Mouse (Mus musculus) embryonic facial prominence, embryonic 13.5 days (tissue): Measurements from ENCODE around the gene Ctr9. TPM values are rescaled to one million over a fixed set of nuclear protein-coding genes. Genes with fewer than 3 reads are reported as not detected.

Source experiments
- ATAC-seq: fragments of 200-750 bp; cut with Nextera tagmentation; 2 replicates; pipeline ENCODE4 v1.8.0; 2017; ENCODE audit warnings: low read depth; ENCODE audit not compliant: insufficient number of reproducible peaks, insufficient read depth, low FRiP score, low TSS enrichment
- H3K27ac ChIP-seq: fragments of 300-500 bp; sonication (generic); 2 replicates; pipeline ENCODE4 v1.5.1; 2015; ENCODE audit warnings: moderate library complexity, mild to moderate bottlenecking, inconsistent platforms
- H3K27me3 ChIP-seq: fragments of 300-500 bp; sonication (generic); 2 replicates; pipeline ENCODE4 v1.6.1; 2015; ENCODE audit warnings: mild to moderate bottlenecking, inconsistent platforms
- H3K36me3 ChIP-seq: fragments of 300-500 bp; sonication (generic); 2 replicates; pipeline ENCODE4 v1.6.1; 2015; ENCODE audit warnings: mild to moderate bottlenecking, inconsistent platforms
- H3K4me1 ChIP-seq: fragments of 300-500 bp; sonication (generic); 2 replicates; pipeline ENCODE4 v1.6.1; 2015; ENCODE audit warnings: inconsistent platforms
- H3K4me2 ChIP-seq: fragments of 300-500 bp; sonication (generic); 2 replicates; pipeline ENCODE4 v1.6.1; 2015; ENCODE audit warnings: moderate library complexity, mild to moderate bottlenecking, inconsistent platforms
- H3K4me3 ChIP-seq: fragments of 300-500 bp; sonication (generic); 2 replicates; pipeline ENCODE4 v1.5.1; 2015; ENCODE audit warnings: mild to moderate bottlenecking, inconsistent platforms
- H3K9ac ChIP-seq: fragments of 300-500 bp; sonication (generic); 2 replicates; pipeline ENCODE4 v1.6.1; 2015; ENCODE audit warnings: mild to moderate bottlenecking, inconsistent platforms
- H3K9me3 ChIP-seq: fragments of 300-500 bp; sonication (generic); 2 replicates; pipeline ENCODE4 v1.6.1; 2016; ENCODE audit warnings: inconsistent platforms
- WGBS: fragments of 180-500 bp; shearing (Covaris S2); methylation state at CpG from one replicate; pipeline ENCODE4 v1.1.7; 2015; ENCODE audit warnings: mixed read lengths; 5-methylcytosine and 5-hydroxymethylcytosine counted together
- polyA plus RNA-seq: library from polyadenylated mRNA; unstranded; fragments of >200 nt; fragmentation: Nextera tagmentation; extraction: Ambion mirVana; gene quantifications from 2 replicates; pipeline ENCODE4 v1.2.1, GENCODE M21; 2015

The Ctr9 gene
- polyA plus RNA-seq, 1 experiment from 2014 or later, result 82.4 TPM

GRCm38 (mm10) chr7:111049652-111050421 is 21.1 kb downstream of the Ctr9 start:
- no peak overlapping the region for H3K27ac ChIP-seq
- ATAC-seq, result no peak
- no peaks in the 10 kb centered on the region for H3K4me1 ChIP-seq
- 63% methylated on average over 6 of the region's 6 CpGs for WGBS
- H3K4me3 ChIP-seq, result no peak overlapping the region
- H3K9ac ChIP-seq, result no peak overlapping the region
- H3K36me3 ChIP-seq, result peaks cover 95% of the 10 kb centered on the region
- no peaks in the 10 kb centered on the region for H3K27me3 ChIP-seq
- no peaks in the 10 kb centered on the region for H3K9me3 ChIP-seq
- no peak overlapping the region for H3K4me2 ChIP-seq

GRCm38 (mm10) chr7:111055221-111055620 is 26.5 kb downstream of the Ctr9 start:
- peaks cover 6% of the 10 kb centered on the region; the same call in 1 of the 2 replicates for H3K4me1 ChIP-seq
- no peaks in the 10 kb centered on the region for H3K27me3 ChIP-seq
- H3K4me2 ChIP-seq, result no peak overlapping the region
- H3K36me3 ChIP-seq, result peaks cover 71% of the 10 kb centered on the region
- no peak overlapping the region for H3K9ac ChIP-seq
- no peak overlapping the region for H3K27ac ChIP-seq
- no peak for ATAC-seq
- no peaks in the 10 kb centered on the region for H3K9me3 ChIP-seq
- no peak overlapping the region for H3K4me3 ChIP-seq
- 93% methylated on average over 19 of the region's 19 CpGs for WGBS

GRCm38 (mm10) chr7:111055984-111056657 is 27.4 kb downstream of the Ctr9 start:
- Histone ChIP-seq H3K36me3 (peaks cover 62% of the 10 kb centered on the region), H3K4me2 (no peak overlapping the region), H3K9ac (no peak overlapping the region), H3K4me1 (peaks cover 6% of the 10 kb centered on the region; the same call in 1 of the 2 replicates), H3K27ac (no peak overlapping the region), H3K4me3 (no peak overlapping the region), H3K27me3 (no peaks in the 10 kb centered on the region), H3K9me3 (no peaks in the 10 kb centered on the region)
- no peak for ATAC-seq
- 54% methylated on average over 3 of the region's 3 CpGs for WGBS

GRCm38 (mm10) chr7:111059527-111059926 is 30.8 kb downstream of the Ctr9 start:
- no peak overlapping the region for H3K9ac ChIP-seq
- no peak overlapping the region for H3K27ac ChIP-seq
- H3K4me2 ChIP-seq, result no peak overlapping the region
- WGBS, result 25% methylated on average over 5 of the region's 5 CpGs
- ATAC-seq, result no peak
- H3K27me3 ChIP-seq, result no peaks in the 10 kb centered on the region
- H3K4me1 ChIP-seq, result peaks cover 6% of the 10 kb centered on the region; the same call in 1 of the 2 replicates
- H3K36me3 ChIP-seq, result peaks cover 28% of the 10 kb centered on the region
- H3K9me3 ChIP-seq, result no peaks in the 10 kb centered on the region
- no peak overlapping the region for H3K4me3 ChIP-seq

GRCm38 (mm10) chr7:111062971-111063370 is 34.2 kb downstream of the Ctr9 start:
- H3K9ac ChIP-seq, result no peak overlapping the region
- peaks cover 6% of the 10 kb centered on the region for H3K36me3 ChIP-seq
- WGBS, result 100% methylated on average over 1 of the region's 1 CpGs
- H3K4me3 ChIP-seq, result no peak overlapping the region
- peaks cover 5% of the 10 kb centered on the region for H3K9me3 ChIP-seq
- no peak overlapping the region for H3K27ac ChIP-seq
- no peaks in the 10 kb centered on the region for H3K27me3 ChIP-seq
- peaks cover 6% of the 10 kb centered on the region; the same call in 1 of the 2 replicates for H3K4me1 ChIP-seq
- H3K4me2 ChIP-seq, result no peak overlapping the region
- no peak for ATAC-seq

GRCm38 (mm10) chr7:111068181-111068580 is 39.4 kb downstream of the Ctr9 start:
- H3K4me3 ChIP-seq, result no peak overlapping the region
- peaks cover 57% of the 10 kb centered on the region for H3K36me3 ChIP-seq
- no peaks in the 10 kb centered on the region for H3K27me3 ChIP-seq
- no peaks in the 10 kb centered on the region for H3K4me1 ChIP-seq
- H3K9me3 ChIP-seq, result peaks cover 15% of the 10 kb centered on the region
- H3K27ac ChIP-seq, result no peak overlapping the region
- ATAC-seq, result no peak
- H3K4me2 ChIP-seq, result no peak overlapping the region
- 98% methylated on average over 3 of the region's 3 CpGs for WGBS
- H3K9ac ChIP-seq, result no peak overlapping the region

GRCm38 (mm10) chr7:111069439-111070166 is 40.9 kb downstream of the Ctr9 start:
- no peaks in the 10 kb centered on the region for H3K27me3 ChIP-seq
- H3K4me2 ChIP-seq, result no peak overlapping the region
- no peak overlapping the region for H3K9ac ChIP-seq
- 88% methylated on average over 7 of the region's 7 CpGs for WGBS
- peaks cover 69% of the 10 kb centered on the region for H3K36me3 ChIP-seq
- no peak for ATAC-seq
- H3K4me3 ChIP-seq, result no peak overlapping the region
- no peaks in the 10 kb centered on the region for H3K4me1 ChIP-seq
- H3K27ac ChIP-seq, result no peak overlapping the region
- H3K9me3 ChIP-seq, result peaks cover 15% of the 10 kb centered on the region

GRCm38 (mm10) chr7:111070167-111070496 is 41.4 kb downstream of the Ctr9 start:
- no peaks in the 10 kb centered on the region for H3K4me1 ChIP-seq
- ATAC-seq, result no peak
- WGBS, result 92% methylated on average over 2 of the region's 2 CpGs
- no peak overlapping the region for H3K9ac ChIP-seq
- H3K4me2 ChIP-seq, result no peak overlapping the region
- no peak overlapping the region for H3K27ac ChIP-seq
- H3K4me3 ChIP-seq, result no peak overlapping the region
- no peaks in the 10 kb centered on the region for H3K27me3 ChIP-seq
- H3K36me3 ChIP-seq, result peaks cover 75% of the 10 kb centered on the region
- peaks cover 15% of the 10 kb centered on the region for H3K9me3 ChIP-seq

GRCm38 (mm10) chr7:111072410-111072809 is 43.7 kb downstream of the Ctr9 start:
- Histone ChIP-seq H3K4me2 (no peak overlapping the region), H3K9ac (no peak overlapping the region), H3K27me3 (no peaks in the 10 kb centered on the region), H3K36me3 (peaks cover 94% of the 10 kb centered on the region), H3K4me3 (no peak overlapping the region), H3K27ac (no peak overlapping the region), H3K9me3 (peaks cover 15% of the 10 kb centered on the region), H3K4me1 (no peaks in the 10 kb centered on the region)
- no peak for ATAC-seq
- WGBS, result 89% methylated on average over 4 of the region's 4 CpGs

- Histone ChIP-seq H3K4me2 (no peak overlapping the region), H3K27ac (no peak overlapping the region), H3K4me1 (peaks cover 11% of the 10 kb centered on the region), H3K27me3 (no peaks in the 10 kb centered on the region), H3K4me3 (no peak overlapping the region), H3K36me3 (peaks cover 93% of the 10 kb centered on the region), H3K9me3 (no peaks in the 10 kb centered on the region), H3K9ac (no peak overlapping the region)
- ATAC-seq, result no peak
- WGBS, result 95% methylated on average over 4 of the region's 4 CpGs
Measured at GRCm38 (mm10) chr7:111075288-111075687, 46.5 kb downstream of the Ctr9 start.

GRCm38 (mm10) chr7:111078271-111078670 is 49.5 kb downstream of the Ctr9 start:
- ATAC-seq, result no peak
- WGBS, result 94% methylated on average over 4 of the region's 4 CpGs
- no peak overlapping the region for H3K4me2 ChIP-seq
- no peak overlapping the region for H3K4me3 ChIP-seq
- H3K4me1 ChIP-seq, result peaks cover 22% of the 10 kb centered on the region
- H3K27me3 ChIP-seq, result no peaks in the 10 kb centered on the region
- no peaks in the 10 kb centered on the region for H3K9me3 ChIP-seq
- peaks cover 78% of the 10 kb centered on the region for H3K36me3 ChIP-seq
- H3K9ac ChIP-seq, result no peak overlapping the region
- H3K27ac ChIP-seq, result no peak overlapping the region
